Mouse (Mus musculus) liver, postnatal 0 days (tissue): ENCODE data around the gene Cbl.

Source experiments
- CTCF ChIP-seq: sonication (generic); IDR thresholded peaks from 2 replicates; pipeline ENCODE4 v1.5.1; 2016; ENCODE audit warnings: antibody characterized with exemption, low read depth
- EP300 ChIP-seq: IDR thresholded peaks from 2 replicates; pipeline ENCODE4 v1.6.1; 2016; ENCODE audit warnings: antibody characterized with exemption, low read depth, mild to moderate bottlenecking

- TF ChIP-seq CTCF (no peak), EP300 (no peak)
These were observed 2.2 kb downstream of the Cbl start for GRCm38 (mm10) chr9:44231609-44232008.
